Mouse (Mus musculus) thymus, postnatal 14 days (tissue): ENCODE measurements at regions not wholly inside any gene's neighbourhood (a gene's known extent, or its start where the extent isn't known, plus 50 kb on each side); places are given as distances from the start of the nearest gene placed in this dataset.

ENCODE experiments used
- DNase-seq: peaks from one replicate; pipeline ENCODE4 v3.0.0; 2021

DNA sequence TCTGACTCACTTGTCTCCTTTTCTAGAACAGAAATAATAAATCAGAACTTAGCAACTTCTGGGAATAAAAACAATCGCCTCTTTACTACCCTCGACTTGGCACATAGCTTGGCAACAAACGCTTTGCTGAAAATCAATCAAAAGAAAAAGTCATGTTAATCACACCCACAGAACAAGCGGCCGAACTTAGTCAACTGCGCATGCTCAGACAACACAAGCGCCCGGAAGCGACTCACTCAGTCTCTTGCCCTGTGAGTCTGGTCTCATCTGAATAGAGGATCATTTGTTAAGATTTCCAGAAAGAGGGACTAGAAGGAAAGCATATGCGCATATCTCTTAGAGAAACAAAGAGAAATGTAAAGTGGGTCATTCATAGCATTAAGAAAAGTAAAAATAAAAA lies 375.8 kb downstream of the Gpd2 start:
- no peak for DNase-seq

DNA sequence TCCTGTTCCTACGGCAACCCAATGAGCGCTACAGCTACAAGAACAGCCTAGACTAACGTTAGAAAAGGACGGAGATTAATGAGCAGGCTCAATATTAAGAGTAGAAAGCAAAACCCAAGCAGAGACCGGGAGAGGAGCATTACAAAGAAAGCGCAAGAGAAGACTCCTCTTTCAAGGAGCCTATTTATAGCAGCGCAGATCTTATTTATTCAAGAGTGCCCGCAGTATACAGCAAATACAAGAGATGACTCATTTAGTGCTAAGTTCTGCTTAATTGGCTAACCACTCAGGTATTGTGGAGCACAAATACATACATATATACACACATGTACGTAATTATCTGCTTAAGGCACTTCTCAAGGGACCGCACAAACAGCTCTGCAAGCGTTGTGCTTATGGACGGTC lies 377.2 kb downstream of the Gpd2 start:
- no peak for DNase-seq

DNA sequence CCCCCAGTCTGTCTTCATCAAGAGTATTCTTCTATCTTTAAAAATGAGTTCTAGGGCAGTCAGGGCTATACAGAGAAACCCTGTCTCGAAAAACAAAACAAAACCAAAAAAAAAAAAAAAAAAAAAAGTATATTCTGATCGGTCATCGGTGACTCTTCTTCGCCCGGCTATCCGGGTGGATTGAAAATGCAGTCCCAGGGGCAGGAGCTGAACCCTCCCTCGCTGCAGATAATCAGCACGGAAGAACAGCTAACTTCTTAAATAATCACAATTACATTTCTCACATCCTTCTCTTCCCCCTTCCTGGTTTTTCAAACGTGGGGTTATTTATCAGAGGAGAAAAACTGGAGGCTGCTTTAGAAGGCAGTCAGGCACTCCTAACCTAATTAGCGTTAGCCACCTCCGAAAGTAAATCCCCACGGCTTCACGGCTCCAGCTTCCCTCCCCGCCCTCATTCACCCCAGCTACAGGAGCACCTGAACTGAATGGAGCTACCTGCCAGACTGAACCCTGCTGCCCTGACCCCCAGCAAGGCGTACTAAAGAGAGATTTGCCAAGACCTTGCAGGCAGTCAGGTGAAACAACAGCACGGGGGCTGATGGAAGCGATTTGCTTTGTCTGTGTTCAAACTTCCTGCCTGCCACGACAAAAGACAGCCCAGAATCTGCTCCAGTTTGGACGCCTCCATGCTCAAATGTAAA lies 379.2 kb downstream of the Gpd2 start:
- DNase-seq = no peak

DNA sequence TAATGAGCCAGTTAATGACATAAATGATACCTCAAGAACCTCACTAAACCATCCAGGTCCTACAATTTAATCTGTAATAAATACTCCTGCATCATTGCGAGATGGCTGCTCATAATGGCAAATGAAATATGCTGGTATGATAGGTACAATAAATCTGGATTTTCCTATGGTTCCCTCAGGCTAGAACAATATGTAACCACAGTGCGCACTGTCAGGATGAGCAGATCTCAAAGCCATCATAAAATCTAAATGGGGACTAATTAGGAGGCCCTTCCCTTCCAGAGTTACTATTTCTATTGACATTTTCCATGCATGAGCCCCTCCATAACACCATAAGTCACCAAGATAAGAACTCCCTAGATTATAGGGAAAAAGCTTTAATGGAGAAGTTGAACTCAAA lies 379.8 kb downstream of the Gpd2 start:
- no peak for DNase-seq

DNA sequence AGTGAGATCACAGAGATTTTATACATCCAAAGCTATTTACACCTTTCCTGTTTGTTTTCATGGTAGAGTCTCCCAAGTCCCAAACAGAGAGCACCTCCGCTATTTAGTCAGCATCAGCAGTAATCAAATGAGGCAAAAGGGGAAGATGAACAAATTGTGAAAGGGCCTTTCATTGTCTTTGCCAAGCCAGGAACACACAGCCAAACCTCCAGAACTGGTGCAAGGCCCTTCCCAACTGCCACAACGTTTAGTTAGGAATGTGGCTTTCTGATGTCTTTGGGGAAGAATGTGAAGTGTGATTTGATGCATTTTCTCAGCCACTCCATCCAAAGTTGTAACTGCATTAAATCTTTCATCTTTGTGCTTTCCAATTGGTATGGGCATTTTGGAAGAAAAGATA lies 353.6 kb upstream of the Galnt5 start:
- DNase-seq = no peak

DNA sequence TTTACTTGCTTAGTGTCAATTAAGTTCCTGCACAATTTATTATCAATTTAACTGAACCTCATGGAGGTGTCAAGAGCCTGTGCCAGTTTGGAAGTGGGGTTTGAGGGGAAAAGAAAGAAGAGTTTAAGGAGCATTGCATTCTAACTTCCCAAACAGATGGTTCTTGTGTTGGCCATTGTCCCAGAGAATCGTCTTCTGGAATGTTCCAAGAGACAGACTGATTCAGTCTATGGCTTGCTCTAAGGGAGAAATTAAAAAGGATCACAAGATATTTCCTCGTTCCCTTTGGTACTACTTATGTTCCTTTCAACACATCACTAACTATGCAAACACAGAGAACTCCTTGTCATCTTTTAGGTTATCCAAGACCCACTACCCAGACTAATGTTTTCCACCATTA lies 353.1 kb upstream of the Galnt5 start:
- no peak for DNase-seq

DNA sequence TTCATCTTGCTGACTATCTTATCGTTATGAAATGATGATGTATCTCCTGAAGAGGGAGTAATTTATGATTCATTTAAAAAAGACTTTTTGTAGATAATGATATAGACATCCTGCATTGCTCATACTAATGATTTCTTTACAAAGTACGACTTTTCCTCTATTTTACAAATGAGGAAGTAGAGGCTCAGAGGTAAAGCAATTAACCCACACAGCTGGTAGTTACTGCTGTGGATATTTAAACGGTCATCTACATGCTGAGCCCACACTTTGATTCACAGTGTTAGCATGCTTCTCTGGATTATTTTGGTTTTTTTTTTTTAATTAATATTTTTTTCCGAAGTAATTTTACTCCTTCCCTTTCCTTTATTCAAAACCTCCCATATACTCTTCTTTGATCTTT lies 348.7 kb upstream of the Galnt5 start:
- DNase-seq = no peak

DNA sequence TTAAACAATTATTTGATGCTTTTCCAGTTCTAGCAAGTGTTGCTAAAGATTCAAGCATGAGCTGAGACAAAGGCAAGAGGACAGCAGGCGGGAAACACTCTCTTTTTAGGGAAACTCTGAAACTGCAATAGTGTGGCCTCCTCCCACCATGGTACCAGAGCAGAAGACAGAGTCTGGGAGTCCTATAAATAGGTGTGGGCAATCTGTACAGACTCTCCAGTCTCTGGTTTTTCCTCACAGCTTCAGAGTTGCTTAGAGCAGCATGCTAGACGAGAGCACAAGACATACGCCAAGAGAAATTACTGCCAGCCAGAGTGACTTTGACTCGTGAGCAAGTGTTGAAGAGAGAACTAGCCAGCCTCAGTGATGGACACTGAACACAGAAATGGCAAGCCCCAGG lies 340.3 kb upstream of the Galnt5 start:
- no peak for DNase-seq

DNA sequence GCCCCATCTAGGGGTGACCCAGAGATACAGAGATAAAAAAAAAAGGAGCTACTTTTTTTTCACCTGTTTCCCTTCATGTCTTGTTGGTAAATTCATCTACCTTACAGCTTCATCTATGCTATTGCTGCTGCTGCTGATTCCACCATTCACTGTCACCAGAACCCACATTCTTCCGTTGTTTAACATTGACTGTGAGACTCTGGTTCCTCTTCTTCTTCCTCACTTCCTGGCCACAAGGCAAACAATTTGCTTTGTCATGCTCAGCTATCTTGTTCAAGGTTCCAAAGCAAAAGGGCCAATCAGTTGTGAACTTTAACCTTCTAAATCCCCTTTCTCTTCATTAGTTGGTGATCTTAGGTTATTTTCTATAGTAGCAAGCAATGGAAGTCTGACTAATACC lies 335.8 kb upstream of the Galnt5 start:
- DNase-seq = no peak

DNA sequence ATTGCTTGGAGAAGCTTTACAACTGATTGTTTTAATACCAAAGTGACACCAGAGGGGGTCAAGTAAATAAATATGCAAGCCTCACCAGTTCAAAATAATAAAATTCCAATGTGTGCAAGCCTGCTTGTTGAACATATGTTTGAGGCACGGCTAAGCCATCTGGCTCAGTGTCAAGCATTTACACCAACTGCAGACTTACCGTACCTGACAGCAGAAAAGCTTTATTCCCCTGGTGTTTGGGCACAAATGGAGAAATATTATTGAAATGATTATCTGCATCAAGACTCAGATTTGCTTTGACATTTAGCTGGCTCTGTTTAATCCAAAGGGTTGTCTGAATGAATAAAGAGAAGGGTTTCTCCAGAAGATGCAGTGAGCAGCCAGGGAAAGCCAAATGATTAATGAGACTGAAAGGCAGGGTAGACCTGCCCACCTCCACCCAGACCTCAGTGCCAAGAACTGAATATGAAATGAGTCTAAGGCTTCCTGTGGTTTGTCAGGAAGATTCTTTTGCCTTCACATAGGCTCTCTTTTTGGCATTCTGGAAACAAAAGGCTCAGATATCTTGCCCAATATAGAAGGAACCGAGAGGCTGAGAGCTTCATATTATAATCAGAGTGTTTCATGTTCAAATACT lies 325.6 kb upstream of the Galnt5 start:
- no peak for DNase-seq

DNA sequence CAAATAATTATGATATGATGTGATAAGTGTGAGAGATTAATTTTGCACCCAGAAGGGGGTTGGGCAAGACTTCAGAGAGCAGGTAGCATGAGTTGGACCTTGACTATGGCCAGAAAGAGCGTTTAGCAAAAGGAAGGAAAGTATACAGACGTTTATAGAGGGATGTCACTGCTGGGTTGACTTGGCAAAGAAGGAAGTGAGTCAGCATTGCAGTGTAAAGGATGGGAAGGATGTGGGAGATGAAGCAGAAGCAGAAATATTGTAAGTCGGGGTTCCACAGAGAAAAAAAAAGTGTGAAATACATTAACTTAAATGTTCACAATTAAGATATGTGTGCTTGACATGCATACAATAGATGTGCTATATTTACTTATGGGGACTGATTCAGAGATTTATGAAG lies 307.8 kb upstream of the Galnt5 start:
- DNase-seq = no peak

DNA sequence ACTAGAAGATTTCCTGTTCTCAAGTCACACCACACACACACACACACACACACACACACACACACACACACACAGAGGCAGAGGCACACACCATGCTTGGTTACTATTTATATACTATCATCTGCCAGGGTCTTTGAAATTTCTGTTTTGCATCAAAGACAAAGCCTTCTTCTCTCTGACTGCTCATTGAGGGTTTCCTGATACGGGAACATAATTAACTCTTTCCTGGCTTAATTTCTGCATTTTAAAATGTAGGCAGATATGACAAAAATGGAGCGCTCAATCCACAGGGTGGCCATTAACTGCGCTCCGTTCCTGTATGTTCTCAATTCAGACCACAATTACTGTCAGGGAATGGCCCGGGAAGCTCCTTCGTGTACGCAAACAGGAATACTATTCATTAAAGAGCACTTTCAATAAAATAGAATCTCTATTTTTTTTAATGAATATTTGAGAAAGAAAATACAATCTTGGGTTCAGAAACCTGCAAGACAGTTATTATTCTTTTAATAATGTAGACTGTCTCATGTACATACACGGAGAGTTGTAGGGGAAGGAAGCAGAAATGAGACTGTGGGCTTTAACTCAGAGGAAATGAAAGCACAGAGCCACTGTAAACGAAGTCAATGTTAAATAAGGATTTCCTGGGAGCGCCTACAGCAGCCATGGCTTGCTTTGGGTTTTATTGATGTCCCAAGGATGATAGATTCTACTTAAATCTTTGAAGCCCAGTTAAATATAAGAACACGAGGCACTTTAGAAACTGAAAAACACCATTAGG lies 300.5 kb upstream of the Galnt5 start:
- DNase-seq = no peak

DNA sequence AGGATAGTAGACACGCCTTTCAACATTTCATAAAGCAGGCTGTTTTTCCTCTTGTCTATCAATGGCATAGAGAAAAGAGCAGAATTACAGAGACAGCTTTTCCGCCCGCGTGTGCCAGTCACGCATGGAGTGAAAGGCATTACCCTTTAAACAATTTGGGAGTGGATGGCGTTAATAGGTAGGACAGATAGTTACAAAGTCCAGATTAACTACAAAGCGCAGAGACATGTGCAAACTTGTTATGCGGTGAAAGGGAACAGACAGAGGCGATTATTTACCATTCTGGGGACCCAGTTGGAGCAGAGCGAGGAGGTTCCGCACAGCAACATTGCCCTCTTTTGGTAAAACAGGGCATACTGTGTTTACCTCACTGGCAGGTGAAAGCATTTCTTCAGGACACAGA lies 299.0 kb upstream of the Galnt5 start:
- DNase-seq = peak; percentile 4

DNA sequence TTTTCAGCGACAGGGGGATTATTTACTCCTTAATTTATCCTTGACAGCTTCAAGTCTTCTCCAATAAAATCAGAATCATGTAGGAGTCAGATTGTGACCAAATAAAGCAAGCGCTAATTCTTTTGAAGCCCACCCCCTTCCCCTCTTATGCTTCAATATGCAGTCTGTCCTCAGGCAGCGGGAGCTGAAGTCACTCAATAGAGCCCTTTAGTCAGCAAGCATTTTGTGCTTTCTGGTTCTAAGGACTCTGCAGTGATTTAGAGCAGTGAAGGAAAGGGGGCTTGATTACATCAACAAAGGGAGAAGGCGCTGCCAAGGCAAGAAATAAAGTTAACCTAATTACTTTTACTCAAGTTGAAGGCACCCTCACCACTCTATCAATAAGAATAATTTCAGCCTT lies 298.5 kb upstream of the Galnt5 start:
- no peak for DNase-seq

DNA sequence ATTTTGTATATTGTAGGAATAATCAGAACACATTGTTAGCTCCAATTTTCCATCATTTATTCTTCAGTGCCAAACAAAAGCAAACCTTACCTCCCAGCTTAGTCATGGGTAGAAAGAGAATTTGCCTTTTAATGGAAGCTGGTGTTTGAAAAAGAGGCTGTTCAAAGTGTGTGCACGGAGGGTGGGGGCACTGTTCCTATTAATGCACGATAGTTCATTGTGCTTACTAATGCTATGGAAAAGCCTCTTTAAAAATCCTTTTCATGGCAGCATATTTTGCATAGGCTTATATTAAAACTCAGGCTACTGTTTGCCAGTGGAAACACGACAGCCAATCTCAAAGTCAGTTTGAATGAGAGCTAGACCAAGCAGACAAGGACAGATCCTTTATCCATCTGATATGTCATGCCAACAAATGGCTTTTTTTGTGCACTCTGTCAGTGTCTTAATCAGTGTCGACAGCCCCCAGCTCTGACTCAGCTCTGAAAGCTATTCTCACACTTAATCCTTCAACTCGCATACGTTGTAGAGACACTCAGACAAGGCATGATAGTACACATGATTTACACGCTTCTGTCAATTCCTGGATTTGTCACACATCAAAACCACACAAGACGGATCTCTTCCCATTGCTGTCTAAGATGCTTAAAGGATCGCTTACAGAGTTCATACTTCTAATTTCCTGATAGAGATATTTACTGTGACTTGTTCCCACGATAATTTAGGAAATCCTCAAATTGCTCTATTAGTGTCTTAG lies 280.8 kb upstream of the Galnt5 start:
- DNase-seq = no peak
